Mouse (Mus musculus): Measurements from ENCODE around the gene Kdm1b.

Gene Kdm1b

DNA sequence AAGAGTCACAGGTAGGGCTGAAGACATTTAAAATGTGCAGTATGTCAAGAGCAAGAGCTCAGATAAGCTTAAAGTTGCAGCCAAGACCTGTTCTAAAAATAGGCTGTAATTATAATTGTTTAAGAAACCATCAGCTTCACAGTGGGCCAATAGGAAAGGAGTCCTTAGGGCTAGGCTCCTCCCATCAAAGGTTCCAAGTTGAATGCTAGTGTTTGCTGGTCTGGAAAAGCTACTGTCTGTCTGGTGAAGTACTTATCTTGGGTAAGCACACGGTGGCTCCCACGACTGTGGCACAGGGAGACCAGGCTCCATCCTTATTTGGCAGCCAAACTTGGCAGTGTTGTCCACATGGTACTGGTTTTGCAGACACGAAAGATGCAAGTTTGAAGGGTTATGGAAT, 69.6 kb downstream of the Kdm1b start:
- DNase-seq, result no peak

GRCm38 (mm10) chr13:47116000-47116399, 72.7 kb downstream of the Kdm1b start:
- no peak for DNase-seq

GRCm38 (mm10) chr13:47121333-47121889, 78.1 kb downstream of the Kdm1b start:
- DNase-seq, result peak; percentile 7

GRCm38 (mm10) chr13:47122537-47123430, 79.5 kb downstream of the Kdm1b start, which contains the start of gene Rnf144b:
Rnf144b (plus strand) TSS chr13:47122656.
- DNase-seq, result peak; percentile 56

DNA sequence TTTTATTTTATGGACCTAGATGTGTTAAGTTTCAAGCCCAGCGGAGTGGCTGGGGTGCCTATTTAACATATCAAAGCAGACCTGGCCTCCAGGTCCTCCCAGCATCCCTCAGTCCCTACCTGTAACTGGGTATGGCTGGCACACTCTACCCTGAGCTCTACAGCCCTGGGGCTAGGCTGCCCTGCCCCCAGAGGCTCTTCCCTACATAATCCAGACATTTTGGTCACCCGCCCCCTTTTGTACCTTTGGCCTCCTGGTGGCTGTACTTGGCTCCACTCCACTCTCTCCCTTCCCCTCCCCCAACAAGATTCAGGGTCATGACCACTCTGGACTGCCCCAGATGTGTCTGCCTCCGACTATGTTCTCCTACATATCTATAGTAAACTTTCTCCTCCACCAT, 81.2 kb downstream of the Kdm1b start:
- DNase-seq, result no peak

- DNase-seq, result no peak
Observed at GRCm38 (mm10) chr13:47124986-47125385, 81.7 kb downstream of the Kdm1b start.

DNA sequence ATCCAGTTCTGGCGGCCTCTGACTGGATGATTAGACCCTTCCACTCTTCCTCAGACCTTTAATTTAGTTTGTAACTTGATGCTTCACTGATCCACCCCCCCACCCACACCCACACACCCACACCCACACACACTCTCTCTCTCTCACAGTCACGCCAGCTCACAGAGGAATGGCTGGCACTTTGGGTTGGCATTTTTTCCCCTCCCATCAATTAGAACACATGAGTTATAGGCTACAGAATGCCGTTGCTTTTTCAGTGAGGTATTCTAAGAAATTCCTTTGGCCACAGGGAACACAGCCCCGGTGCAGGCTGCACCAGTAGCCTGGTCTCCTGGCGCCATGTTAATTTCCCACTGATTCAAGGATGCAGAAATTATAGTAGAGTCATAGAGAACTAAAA, 82.3 kb downstream of the Kdm1b start:
- no peak for DNase-seq

- no peak for DNase-seq
Observed at GRCm38 (mm10) chr13:47129090-47129489, 85.8 kb downstream of the Kdm1b start.

DNA sequence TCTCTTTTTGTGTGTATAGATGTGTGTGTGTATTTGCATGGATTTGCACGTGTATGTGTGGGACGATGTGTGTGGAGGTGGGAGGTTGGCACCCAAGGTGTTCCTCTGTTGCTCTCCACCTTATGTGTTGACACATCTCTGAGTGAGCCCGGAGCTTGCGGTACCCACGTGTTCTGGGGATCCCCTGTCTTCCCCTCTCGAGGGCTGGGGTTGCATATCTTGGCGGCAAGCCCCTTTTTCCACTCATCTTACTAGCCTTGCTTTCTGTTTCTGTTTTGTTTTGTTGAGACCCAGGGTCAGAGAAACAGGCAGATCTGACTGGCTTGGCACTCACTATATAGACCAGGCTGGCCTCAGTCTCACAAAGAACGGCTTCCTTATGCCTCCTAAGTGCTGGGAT, 89.8 kb downstream of the Kdm1b start:
- no peak for DNase-seq

DNA sequence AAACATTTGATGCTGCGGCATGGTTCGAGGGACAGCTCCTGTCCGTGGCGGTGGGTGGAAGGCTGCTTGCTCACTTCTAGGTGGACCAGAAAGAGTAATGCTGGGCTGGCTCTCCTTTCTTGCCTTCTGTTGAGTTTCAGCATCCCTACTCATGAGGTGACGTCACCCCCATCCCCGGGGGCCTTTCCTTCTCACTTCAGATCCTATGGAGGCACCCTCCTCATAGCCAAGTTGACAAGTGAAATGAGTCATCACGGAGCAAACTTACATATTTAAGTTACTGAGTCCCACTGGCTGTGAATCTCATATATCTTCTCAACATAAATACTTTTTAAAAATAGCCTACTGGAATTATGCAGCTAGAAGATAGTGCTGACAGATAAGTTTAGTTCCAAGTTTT, 91.5 kb downstream of the Kdm1b start:
- no peak for DNase-seq
